Mouse (Mus musculus) intestine, postnatal 0 days (tissue): ENCODE measurements around the gene Mavs. TPM values are rescaled to one million over a fixed set of nuclear protein-coding genes. Genes with fewer than 3 reads are reported as not detected.

Experiments
- ATAC-seq: fragments of 200-750 bp; cut with Nextera tagmentation; 2 replicates; pipeline ENCODE4 v1.8.0; 2017; ENCODE audit warnings: mild to moderate bottlenecking, moderate TSS enrichment, moderate library complexity
- H3K27ac ChIP-seq: fragments of 300-500 bp; sonication (generic); 2 replicates; pipeline ENCODE4 v1.5.1; 2014; ENCODE audit warnings: mild to moderate bottlenecking, low read depth, low read length, moderate library complexity
- H3K27me3 ChIP-seq: fragments of 300-500 bp; sonication (generic); replicated peaks from 2 replicates; pipeline ENCODE4 v1.6.1; 2014; ENCODE audit warnings: low read length, mixed read lengths; ENCODE audit not compliant: control insufficient read depth, insufficient read depth
- H3K36me3 ChIP-seq: fragments of 300-500 bp; sonication (generic); 2 replicates; pipeline ENCODE4 v1.6.1; 2014; ENCODE audit warnings: mild to moderate bottlenecking, moderate library complexity; ENCODE audit not compliant: control insufficient read depth, insufficient read depth
- H3K4me1 ChIP-seq: fragments of 300-500 bp; sonication (generic); replicated peaks from 2 replicates; pipeline ENCODE4 v1.6.1; 2014; ENCODE audit warnings: antibody characterized with exemption, low read length, mixed read lengths; ENCODE audit not compliant: control insufficient read depth, insufficient read depth
- H3K4me2 ChIP-seq: fragments of 300-500 bp; sonication (generic); replicated peaks from 2 replicates; pipeline ENCODE4 v1.6.1; 2014; ENCODE audit warnings: low read depth, mild to moderate bottlenecking, moderate library complexity
- H3K4me3 ChIP-seq: fragments of 300-500 bp; sonication (generic); 2 replicates; pipeline ENCODE4 v1.5.1; 2014; ENCODE audit warnings: low read depth, low read length
- H3K9ac ChIP-seq: fragments of 300-500 bp; sonication (generic); 2 replicates; pipeline ENCODE4 v1.6.1; 2014; ENCODE audit warnings: mild to moderate bottlenecking, low read depth, low read length
- H3K9me3 ChIP-seq: fragments of 300-500 bp; sonication (generic); 2 replicates; pipeline ENCODE4 v1.6.1; 2016; ENCODE audit warnings: mixed run types; ENCODE audit not compliant: control insufficient read depth
- CTCF ChIP-seq: sonication (generic); IDR thresholded peaks from 2 replicates; pipeline ENCODE4 v1.5.1; 2016; ENCODE audit warnings: low read depth, mild to moderate bottlenecking, control low read depth, antibody characterized with exemption, moderate library complexity
- WGBS: fragments of 180-500 bp; shearing (Covaris S2); extraction: QIAGEN DNeasy Blood & Tissue Kit; methylation state at CpG from one replicate; pipeline ENCODE4 v1.1.7; 2014; 5-methylcytosine and 5-hydroxymethylcytosine counted together
- polyA plus RNA-seq: library from polyadenylated mRNA; unstranded; fragments of >200 nt; fragmentation: Nextera tagmentation; extraction: Ambion mirVana; gene quantifications from 2 replicates; pipeline ENCODE4 v1.2.1, GENCODE M21; 2015

The Mavs gene
- polyA plus RNA-seq, 1 experiment from 2014 or later, result 27.2 TPM

GRCm38 (mm10) chr2:131254329-131254713, 20.5 kb downstream of the Mavs start:
- Histone ChIP-seq H3K4me2 (peak overlapping the region; percentile 39), H3K4me3 (no peak overlapping the region), H3K36me3 (no peaks in the 10 kb centered on the region), H3K4me1 (no peaks in the 10 kb centered on the region), H3K9me3 (no peaks in the 10 kb centered on the region), H3K9ac (no peak overlapping the region), H3K27me3 (no peaks in the 10 kb centered on the region), H3K27ac (peak overlapping the region; percentile 72)
- ATAC-seq, result 0 out of 2 replicates have a peak, but pooled peaks have one; percentile 24
- TF ChIP-seq CTCF, result no peak
- 45% methylated on average over 2 of the region's 2 CpGs for WGBS

GRCm38 (mm10) chr2:131255738-131256137, 21.9 kb downstream of the Mavs start:
- TF ChIP-seq CTCF, result no peak
- Histone ChIP-seq H3K9ac (no peak overlapping the region), H3K4me1 (peaks cover 2% of the 10 kb centered on the region), H3K4me3 (no peak overlapping the region), H3K27ac (no peak overlapping the region), H3K4me2 (no peak overlapping the region), H3K27me3 (no peaks in the 10 kb centered on the region), H3K9me3 (no peaks in the 10 kb centered on the region), H3K36me3 (no peaks in the 10 kb centered on the region)
- WGBS, result 64% methylated on average over 3 of the region's 3 CpGs
- ATAC-seq, result no peak

- H3K9me3 ChIP-seq, result no peaks in the 10 kb centered on the region
- no peak overlapping the region for H3K9ac ChIP-seq
- no peaks in the 10 kb centered on the region for H3K27me3 ChIP-seq
- no peak for ATAC-seq
- no peak for TF ChIP-seq CTCF
- H3K36me3 ChIP-seq, result no peaks in the 10 kb centered on the region
- H3K4me3 ChIP-seq, result no peak overlapping the region
- H3K27ac ChIP-seq, result no peak overlapping the region
- H3K4me1 ChIP-seq, result peaks cover 6% of the 10 kb centered on the region
- no peak overlapping the region for H3K4me2 ChIP-seq
- 72% methylated on average over 8 of the region's 8 CpGs for WGBS
Measured at GRCm38 (mm10) chr2:131258693-131259092, 24.8 kb downstream of the Mavs start.

GRCm38 (mm10) chr2:131260544-131261307, 26.9 kb downstream of the Mavs start:
- Histone ChIP-seq H3K36me3 (no peaks in the 10 kb centered on the region), H3K27me3 (no peaks in the 10 kb centered on the region), H3K4me1 (peaks cover 6% of the 10 kb centered on the region), H3K4me2 (peak overlapping the region; percentile 6; the same call in 1 of the 2 replicates), H3K27ac (no peak overlapping the region), H3K9me3 (no peaks in the 10 kb centered on the region), H3K9ac (no peak overlapping the region), H3K4me3 (no peak overlapping the region)
- TF ChIP-seq CTCF, result no peak
- ATAC-seq, result no peak
- 23% methylated on average over 9 of the region's 9 CpGs for WGBS

- 6% methylated on average over 10 of the region's 10 CpGs for WGBS
- ATAC-seq, result peak; percentile 76
- no peak for TF ChIP-seq CTCF
- Histone ChIP-seq H3K4me3 (peak overlapping the region; percentile 89), H3K4me1 (peaks cover 6% of the 10 kb centered on the region), H3K4me2 (peak overlapping the region; percentile 76), H3K9ac (peak overlapping the region; percentile 91; the same call in 1 of the 2 replicates), H3K27ac (peak overlapping the region; percentile 100), H3K9me3 (no peaks in the 10 kb centered on the region), H3K27me3 (no peaks in the 10 kb centered on the region), H3K36me3 (no peaks in the 10 kb centered on the region)
Measured at GRCm38 (mm10) chr2:131261481-131262212, 27.8 kb downstream of the Mavs start.

GRCm38 (mm10) chr2:131262213-131262672, 28.4 kb downstream of the Mavs start, which contains the start of gene Pank2:
Gene Pank2, plus strand, starts transcription at chr2:131262495.
- 0% methylated on average over 43 of the region's 49 CpGs for WGBS
- Histone ChIP-seq H3K4me3 (peak within 1 kb of the TSS; percentile 89), H3K9me3 (no peaks in the 10 kb centered on the region), H3K27me3 (no peaks in the 10 kb centered on the region), H3K4me2 (peak within 1 kb of the TSS; percentile 76), H3K27ac (peak within 1 kb of the TSS; percentile 100), H3K4me1 (peaks cover 6% of the 10 kb centered on the region), H3K36me3 (no peaks in the 10 kb centered on the region), H3K9ac (peak within 1 kb of the TSS; percentile 91)
- peak; percentile 99 for ATAC-seq
- TF ChIP-seq CTCF, result peak; percentile 34; the same call in 1 of the 2 replicates
